Mouse (Mus musculus) stomach, embryonic 15.5 days (tissue): Measurements from ENCODE around the gene Rsbn1. TPM values are rescaled to one million over a fixed set of nuclear protein-coding genes. Genes with fewer than 3 reads are reported as not detected.

Experiments used
- ATAC-seq: fragments of 200-750 bp; cut with Nextera tagmentation; 2 replicates; pipeline ENCODE4 v1.8.0; 2017; ENCODE audit warnings: low read depth, moderate number of reproducible peaks, moderate TSS enrichment; ENCODE audit not compliant: insufficient read depth, low FRiP score
- H3K27ac ChIP-seq: fragments of 300-500 bp; sonication (generic); 2 replicates; pipeline ENCODE4 v1.5.1; 2015; ENCODE audit warnings: mild to moderate bottlenecking, inconsistent platforms
- H3K27me3 ChIP-seq: fragments of 300-500 bp; sonication (generic); replicated peaks from 2 replicates; pipeline ENCODE4 v1.6.1; 2015; ENCODE audit warnings: inconsistent platforms
- H3K36me3 ChIP-seq: fragments of 300-500 bp; sonication (generic); 2 replicates; pipeline ENCODE4 v1.6.1; 2015; ENCODE audit warnings: inconsistent platforms
- H3K4me1 ChIP-seq: fragments of 300-500 bp; sonication (generic); 2 replicates; pipeline ENCODE4 v1.6.1; 2015; ENCODE audit warnings: inconsistent platforms
- H3K4me2 ChIP-seq: fragments of 300-500 bp; sonication (generic); 2 replicates; pipeline ENCODE4 v1.6.1; 2015; ENCODE audit warnings: mild to moderate bottlenecking, inconsistent platforms
- H3K4me3 ChIP-seq: fragments of 300-500 bp; sonication (generic); replicated peaks from 2 replicates; pipeline ENCODE4 v1.5.1; 2015; ENCODE audit warnings: inconsistent platforms
- H3K9ac ChIP-seq: fragments of 300-500 bp; sonication (generic); 2 replicates; pipeline ENCODE4 v1.6.1; 2015; ENCODE audit warnings: inconsistent platforms
- H3K9me3 ChIP-seq: fragments of 300-500 bp; sonication (generic); 2 replicates; pipeline ENCODE4 v1.6.1; 2016; ENCODE audit warnings: inconsistent platforms
- WGBS: fragments of 180-500 bp; shearing (Covaris S2); methylation state at CpG from one replicate; pipeline ENCODE4 v1.1.7; 2015; 5-methylcytosine and 5-hydroxymethylcytosine counted together
- polyA plus RNA-seq: library from polyadenylated mRNA; unstranded; fragments of >200 nt; fragmentation: Nextera tagmentation; extraction: Ambion mirVana; gene quantifications from 2 replicates; pipeline ENCODE4 v1.2.1, GENCODE M21; 2015

The Rsbn1 gene
- polyA plus RNA-seq, 1 experiment from 2014 or later, result 11.7 TPM

GRCm38 (mm10) chr3:103967231-103967630 lies 53.3 kb downstream of the Rsbn1 start:
- H3K4me1 ChIP-seq, result peaks cover 7% of the 10 kb centered on the region; the same call in 1 of the 2 replicates
- H3K27ac ChIP-seq, result peak overlapping the region; percentile 95; the same call in 1 of the 2 replicates
- peak overlapping the region; percentile 83 for H3K4me2 ChIP-seq
- WGBS, result 19% methylated on average over 2 of the region's 2 CpGs
- peaks cover 4% of the 10 kb centered on the region; the same call in 1 of the 2 replicates for H3K36me3 ChIP-seq
- ATAC-seq, result no peak
- peak overlapping the region; percentile 87; the same call in 1 of the 2 replicates for H3K9ac ChIP-seq
- no peaks in the 10 kb centered on the region for H3K27me3 ChIP-seq
- peak overlapping the region; percentile 97 for H3K4me3 ChIP-seq
- no peaks in the 10 kb centered on the region for H3K9me3 ChIP-seq

- Histone ChIP-seq H3K27me3 (no peaks in the 10 kb centered on the region), H3K27ac (peak within 1 kb of the TSS; percentile 95), H3K4me1 (peaks cover 7% of the 10 kb centered on the region; the same call in 1 of the 2 replicates), H3K36me3 (peaks cover 8% of the 10 kb centered on the region; the same call in 1 of the 2 replicates), H3K9ac (peak within 1 kb of the TSS; percentile 87), H3K9me3 (no peaks in the 10 kb centered on the region), H3K4me3 (peak within 1 kb of the TSS; percentile 97), H3K4me2 (peak within 1 kb of the TSS; percentile 83)
- WGBS, result under 1% methylated on average over 59 of the region's 70 CpGs
- ATAC-seq, result peak; percentile 95
Observed at GRCm38 (mm10) chr3:103967861-103968691, 54.2 kb downstream of the Rsbn1 start, which contains the start of gene Phtf1. Gene Phtf1 (plus strand): TSS chr3:103968110.

- Histone ChIP-seq H3K9ac (peak overlapping the region; percentile 87), H3K27me3 (no peaks in the 10 kb centered on the region), H3K27ac (peak overlapping the region; percentile 95), H3K4me1 (peaks cover 7% of the 10 kb centered on the region; the same call in 1 of the 2 replicates), H3K9me3 (no peaks in the 10 kb centered on the region), H3K4me3 (peak overlapping the region; percentile 97), H3K36me3 (peaks cover 9% of the 10 kb centered on the region; the same call in 1 of the 2 replicates), H3K4me2 (peak overlapping the region; percentile 83)
- WGBS, result under 1% methylated on average over 20 of the region's 24 CpGs
- ATAC-seq, result peak; percentile 31; the same call in 1 of the 2 replicates
Observed at GRCm38 (mm10) chr3:103968701-103969100, 54.8 kb downstream of the Rsbn1 start.

GRCm38 (mm10) chr3:103971157-103971556 lies 57.2 kb downstream of the Rsbn1 start:
- no peaks in the 10 kb centered on the region for H3K27me3 ChIP-seq
- no peak overlapping the region for H3K4me2 ChIP-seq
- no peak for ATAC-seq
- no peak overlapping the region for H3K9ac ChIP-seq
- H3K4me3 ChIP-seq, result no peak overlapping the region
- 94% methylated on average over 2 of the region's 2 CpGs for WGBS
- no peak overlapping the region for H3K27ac ChIP-seq
- H3K4me1 ChIP-seq, result peaks cover 7% of the 10 kb centered on the region; the same call in 1 of the 2 replicates
- H3K36me3 ChIP-seq, result peaks cover 9% of the 10 kb centered on the region; the same call in 1 of the 2 replicates
- H3K9me3 ChIP-seq, result no peaks in the 10 kb centered on the region

- Histone ChIP-seq H3K4me1 (no peaks in the 10 kb centered on the region), H3K27me3 (no peaks in the 10 kb centered on the region), H3K9me3 (no peaks in the 10 kb centered on the region), H3K27ac (no peak overlapping the region), H3K36me3 (peaks cover 15% of the 10 kb centered on the region; the same call in 1 of the 2 replicates), H3K4me2 (no peak overlapping the region), H3K4me3 (no peak overlapping the region), H3K9ac (no peak overlapping the region)
- no peak for ATAC-seq
- 90% methylated on average over 4 of the region's 4 CpGs for WGBS
Observed at GRCm38 (mm10) chr3:103984556-103984955, 70.6 kb downstream of the Rsbn1 start.

- no peak overlapping the region for H3K4me2 ChIP-seq
- no peak for ATAC-seq
- no peaks in the 10 kb centered on the region for H3K4me1 ChIP-seq
- H3K27me3 ChIP-seq, result no peaks in the 10 kb centered on the region
- 93% methylated on average over 2 of the region's 2 CpGs for WGBS
- no peak overlapping the region for H3K9ac ChIP-seq
- no peaks in the 10 kb centered on the region for H3K9me3 ChIP-seq
- H3K36me3 ChIP-seq, result peaks cover 16% of the 10 kb centered on the region; the same call in 1 of the 2 replicates
- H3K27ac ChIP-seq, result no peak overlapping the region
- H3K4me3 ChIP-seq, result no peak overlapping the region
Observed at GRCm38 (mm10) chr3:103985194-103985593, 71.3 kb downstream of the Rsbn1 start.

- Histone ChIP-seq H3K27ac (no peak overlapping the region), H3K4me2 (no peak overlapping the region), H3K9me3 (no peaks in the 10 kb centered on the region), H3K36me3 (peaks cover 27% of the 10 kb centered on the region), H3K9ac (no peak overlapping the region), H3K4me3 (no peak overlapping the region), H3K27me3 (no peaks in the 10 kb centered on the region), H3K4me1 (no peaks in the 10 kb centered on the region)
- no peak for ATAC-seq
- 40% methylated on average over 5 of the region's 5 CpGs for WGBS
Observed at GRCm38 (mm10) chr3:103987831-103988432, 74.0 kb downstream of the Rsbn1 start.

GRCm38 (mm10) chr3:103989352-103989751 lies 75.4 kb downstream of the Rsbn1 start:
- no peak overlapping the region for H3K4me2 ChIP-seq
- 83% methylated on average over 4 of the region's 4 CpGs for WGBS
- H3K9ac ChIP-seq, result no peak overlapping the region
- no peaks in the 10 kb centered on the region for H3K4me1 ChIP-seq
- H3K4me3 ChIP-seq, result no peak overlapping the region
- no peak for ATAC-seq
- H3K36me3 ChIP-seq, result peaks cover 26% of the 10 kb centered on the region
- no peaks in the 10 kb centered on the region for H3K27me3 ChIP-seq
- H3K27ac ChIP-seq, result no peak overlapping the region
- no peaks in the 10 kb centered on the region for H3K9me3 ChIP-seq

- no peak for ATAC-seq
- Histone ChIP-seq H3K9me3 (no peaks in the 10 kb centered on the region), H3K36me3 (peaks cover 19% of the 10 kb centered on the region), H3K4me3 (no peak overlapping the region), H3K27ac (no peak overlapping the region), H3K27me3 (no peaks in the 10 kb centered on the region), H3K4me1 (no peaks in the 10 kb centered on the region), H3K9ac (no peak overlapping the region), H3K4me2 (no peak overlapping the region)
- 87% methylated on average over 3 of the region's 3 CpGs for WGBS
Observed at GRCm38 (mm10) chr3:103991271-103991670, 77.4 kb downstream of the Rsbn1 start.

- no peak for ATAC-seq
- Histone ChIP-seq H3K27ac (no peak overlapping the region), H3K27me3 (no peaks in the 10 kb centered on the region), H3K4me3 (no peak overlapping the region), H3K9me3 (no peaks in the 10 kb centered on the region), H3K4me2 (no peak overlapping the region), H3K36me3 (peaks cover 8% of the 10 kb centered on the region), H3K9ac (no peak overlapping the region), H3K4me1 (no peaks in the 10 kb centered on the region)
- WGBS, result 91% methylated on average over 4 of the region's 4 CpGs
Observed at GRCm38 (mm10) chr3:103998724-103999123, 84.8 kb downstream of the Rsbn1 start.

- Histone ChIP-seq H3K27ac (no peak overlapping the region), H3K4me2 (no peak overlapping the region), H3K9ac (no peak overlapping the region), H3K36me3 (peaks cover 26% of the 10 kb centered on the region), H3K4me3 (no peak overlapping the region), H3K27me3 (no peaks in the 10 kb centered on the region), H3K4me1 (no peaks in the 10 kb centered on the region), H3K9me3 (no peaks in the 10 kb centered on the region)
- no peak for ATAC-seq
- 85% methylated on average over 8 of the region's 8 CpGs for whole genome bisulfite sequencing
Observed at GRCm38 (mm10) chr3:104006896-104007466, 93.1 kb downstream of the Rsbn1 start.
